Comparison of ENCODE assay signal across 8 mouse cellular contexts in genomic region chr17:6960776-6961175, GRCm38 (mm10). TPM values are rescaled to one million over a fixed set of nuclear protein-coding genes. Genes with fewer than 3 reads are reported as not detected.
DNase-seq lines count a peak whose midpoint lies in the region; ATAC-seq lines count a peak whose summit lies in the region.
"Not testable (repeated sequence)": the region's sequence is repeated elsewhere in the genome, so short reads cannot be mapped to it uniquely, and the experiment has no call there.

TSS of gene Tagap1 (minus strand) at chr17:6961156.

- H3K36me3 ChIP-seq in embryonic facial prominence, embryonic 11.5 days (replicated peaks; ENCODE audit: control insufficient read depth, insufficient read depth, low read depth, low read length), result not testable (repeated sequence)

- WGBS in embryonic facial prominence, embryonic 11.5 days, result under 1% methylated on average over 28 of the region's 51 CpGs

- ATAC-seq in embryonic facial prominence, embryonic 11.5 days (replicated peaks; ENCODE audit: insufficient number of reproducible peaks, low FRiP score, low TSS enrichment, low read depth), result not testable (repeated sequence)
- ATAC-seq in inflammation-experienced regulatory T-cells, adult 6 months, result peak; percentile 0

- H3K27ac ChIP-seq in embryonic facial prominence, embryonic 11.5 days (replicated peaks; ENCODE audit: low read depth, low read length), result not testable (repeated sequence)

- not testable (repeated sequence) for H3K4me1 ChIP-seq in embryonic facial prominence, embryonic 11.5 days (ENCODE audit: control insufficient read depth, insufficient read depth, low read length)

- H3K9ac ChIP-seq in embryonic facial prominence, embryonic 11.5 days (replicated peaks; ENCODE audit: low read length), result peak within 1 kb of the TSS; percentile 62

- H3K27me3 ChIP-seq in embryonic facial prominence, embryonic 11.5 days (ENCODE audit: control insufficient read depth, insufficient read depth, low read length), result not testable (repeated sequence)

- H3K4me3 ChIP-seq in embryonic facial prominence, embryonic 11.5 days (ENCODE audit: low read depth, low read length), result peak within 1 kb of the TSS; percentile 45

- DNase-seq in adrenal gland, adult 18-20 months (ENCODE audit: low spot score in 2 of 2), result peak; percentile 39 to 53
- DNase-seq in embryonic facial prominence, embryonic 11.5 days (ENCODE audit: low spot score); gonadal fat pad, adult 2 months (ENCODE audit: low read depth): not testable (repeated sequence)
- peak in 1 of 2 experiments; percentile 47 for DNase-seq in left cerebral cortex, postnatal 10 days (ENCODE audit: extremely low spot score in 1 of 2, low spot score in 2 of 2)
- peak; percentile 20 for DNase-seq in lung, postnatal 25 days (ENCODE audit: low spot score)
- peak; percentile 60 for DNase-seq in ovary, postnatal 36 days (ENCODE audit: low spot score)
- peak; percentile 70 for DNase-seq in thymus, postnatal 4 days

- not testable (repeated sequence) for H3K4me2 ChIP-seq in embryonic facial prominence, embryonic 11.5 days (ENCODE audit: low read depth, low read length)

- intact Hi-C loops in left cerebral cortex, postnatal 10 days (cut with DNase I), result not testable (repeated sequence)

- H3K9me3 ChIP-seq in embryonic facial prominence, embryonic 11.5 days (replicated peaks; ENCODE audit: control insufficient read depth, low read length), result not testable (repeated sequence)

RNA-seq across cellular contexts. Expression of gene Tagap1, which starts in this region (rescaled TPM):
- 10 to 100 TPM; 18.4 to 18.9 TPM for total RNA-seq in adrenal gland, adult 18-20 months (2021)
- polyA plus RNA-seq in embryonic facial prominence, embryonic 11.5 days (2014; fragmentation: Nextera tagmentation; extraction: Ambion mirVana), result 63.1 and 70.3 TPM in 2 replicates
- 17.6 and 21.7 TPM in 2 replicates for polyA plus RNA-seq in gonadal fat pad, adult 2 months (2012; rRNA removed)
- polyA plus RNA-seq in inflammation-experienced regulatory T-cells, adult 6 months (2017; shearing (Covaris generic)), result 10 to 100 TPM; 39.6 to 71.8 (median 54.0) TPM
- total RNA-seq in left cerebral cortex, postnatal 10 days (2021), result 10 to 100 TPM; 24.0 to 24.3 TPM
